Mouse (Mus musculus): ENCODE measurements around the gene Timp2. TPM values are rescaled to one million over a fixed set of nuclear protein-coding genes. Genes with fewer than 3 reads are reported as not detected.
A peak's percentile ranks its signal among the peaks of the same experiment; 100 is the strongest.

Gene Timp2
- total RNA-seq, 2 experiments from 2014 or later, result 333 to 340 TPM

DNA sequence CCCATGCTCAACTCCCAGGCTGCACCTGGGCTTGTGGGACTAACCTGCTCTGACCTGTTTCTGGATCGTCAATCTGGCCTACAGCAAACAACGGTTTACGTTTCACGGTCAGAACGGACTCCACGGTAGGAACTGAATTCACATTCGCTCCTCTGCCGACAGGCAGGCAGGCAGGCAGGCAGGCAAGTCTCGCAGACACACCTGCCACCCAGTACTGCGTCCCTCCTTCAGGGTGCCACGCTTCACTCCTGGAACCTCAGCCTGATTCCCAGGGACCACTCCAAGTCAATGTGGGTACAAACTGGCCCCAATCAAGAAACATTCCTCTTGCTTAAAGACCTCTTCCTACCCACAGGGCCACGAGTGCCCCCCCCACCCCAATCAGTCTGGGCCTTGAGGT, 7.6 kb downstream of the Timp2 start:
- intact Hi-C loops (cut with DNase I), result no loop called here
- no peak for DNase-seq (ENCODE audit: extremely low spot score in 1 of 2, low spot score in 2 of 2)

DNA sequence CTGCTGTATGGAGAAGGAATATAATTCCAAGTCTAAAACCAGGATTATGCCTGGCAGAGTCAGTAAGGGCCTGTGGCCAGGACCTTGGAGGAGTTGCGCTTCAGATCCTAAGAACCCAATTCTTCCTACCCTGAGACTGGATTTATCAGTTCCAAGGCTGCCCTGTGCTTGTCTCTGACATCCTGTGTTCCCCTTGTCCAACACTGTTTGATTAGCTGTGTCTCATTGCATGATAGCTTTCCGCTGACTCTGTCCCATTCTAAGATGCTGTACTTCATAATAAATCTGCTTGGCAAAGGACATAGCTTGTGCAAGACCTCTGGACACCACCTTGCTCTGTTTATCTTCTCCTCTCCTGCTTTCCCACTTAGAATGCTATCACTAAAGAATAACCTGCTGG, 8.1 kb downstream of the Timp2 start:
- intact Hi-C loops (cut with DNase I), result no loop called here
- DNase-seq (ENCODE audit: extremely low spot score in 1 of 2, low spot score in 2 of 2), result no peak

DNA sequence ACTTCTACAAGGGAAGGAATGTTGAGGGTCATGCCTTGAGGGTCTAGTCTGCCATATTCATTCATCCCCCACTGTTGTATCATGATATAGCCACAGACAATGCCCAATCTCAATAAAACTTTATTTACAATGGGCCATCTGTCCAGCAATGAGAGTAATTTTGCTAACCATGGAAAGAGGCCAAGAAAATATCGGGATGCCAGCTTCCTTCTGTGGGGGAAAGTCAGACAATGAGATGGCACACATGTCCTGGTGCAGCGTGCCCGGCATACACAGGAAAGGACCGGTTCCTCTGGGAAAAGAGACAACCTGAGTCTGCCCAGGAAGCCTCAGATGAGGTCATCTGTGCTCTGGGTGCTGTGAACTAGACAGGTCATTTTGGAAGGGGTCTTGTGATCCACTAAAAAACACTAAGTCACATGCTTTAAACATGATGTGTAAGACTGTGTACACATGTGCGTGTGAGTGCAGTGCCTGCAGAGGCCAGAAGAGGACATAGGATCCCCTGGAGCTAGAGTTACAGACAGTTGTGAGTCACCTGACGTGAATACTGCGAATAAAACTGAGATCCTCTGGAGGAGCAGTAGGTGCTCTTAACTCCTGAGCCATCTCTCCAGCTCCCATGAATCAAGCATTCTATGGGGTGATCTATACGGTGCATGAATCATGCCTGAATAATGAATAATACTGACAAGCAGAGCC, 9.0 kb downstream of the Timp2 start:
- DNase-seq (ENCODE audit: extremely low spot score in 1 of 2, low spot score in 2 of 2), result no peak
- intact Hi-C loops (cut with DNase I), result no loop called here

DNA sequence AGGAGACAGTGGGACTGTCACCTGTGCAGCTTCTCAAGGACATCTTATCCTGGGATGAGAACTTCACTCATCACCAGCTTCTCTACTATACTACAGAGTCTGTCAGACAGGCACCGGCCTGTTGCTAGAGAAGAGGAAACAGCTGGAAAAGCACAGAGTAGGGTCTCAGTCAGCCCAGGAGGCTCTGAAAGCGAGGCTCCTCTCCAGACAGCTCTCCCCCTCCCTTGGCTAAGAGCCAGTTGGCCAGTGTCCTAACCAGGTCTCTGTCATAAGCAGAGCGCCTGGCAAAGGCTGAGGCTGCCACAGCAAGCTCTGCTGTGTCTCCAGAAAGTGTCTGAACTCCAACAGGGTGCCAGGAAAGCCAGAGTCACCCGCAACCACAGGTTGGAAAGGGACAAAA, 9.8 kb downstream of the Timp2 start:
- DNase-seq (ENCODE audit: extremely low spot score in 1 of 2, low spot score in 2 of 2), result peak in 1 of 2 experiments; percentile 85
- intact Hi-C loops (cut with DNase I), result no loop called here

DNA sequence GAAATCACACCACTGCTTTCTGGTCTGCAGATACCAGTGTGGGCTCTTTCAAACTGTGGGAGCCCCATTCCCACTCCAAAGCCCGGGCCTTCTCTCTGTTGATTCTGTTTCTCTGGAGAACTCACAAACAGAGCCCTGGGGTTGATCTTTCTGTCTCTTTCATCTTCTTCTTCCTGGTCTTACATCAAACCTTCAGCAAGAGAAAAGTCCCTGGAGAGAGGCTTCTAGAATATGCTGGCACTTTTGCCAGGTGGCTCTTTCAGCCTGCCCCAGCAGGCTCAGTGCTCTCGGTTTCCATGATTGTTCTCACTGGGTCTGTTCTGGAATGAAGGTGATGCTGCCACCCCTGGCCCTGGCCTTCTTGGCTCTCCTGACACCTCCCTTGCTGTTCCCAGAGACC, 11.9 kb downstream of the Timp2 start:
- intact Hi-C loops (cut with DNase I), result no loop called here
- no peak for DNase-seq (ENCODE audit: extremely low spot score in 1 of 2, low spot score in 2 of 2)

DNA sequence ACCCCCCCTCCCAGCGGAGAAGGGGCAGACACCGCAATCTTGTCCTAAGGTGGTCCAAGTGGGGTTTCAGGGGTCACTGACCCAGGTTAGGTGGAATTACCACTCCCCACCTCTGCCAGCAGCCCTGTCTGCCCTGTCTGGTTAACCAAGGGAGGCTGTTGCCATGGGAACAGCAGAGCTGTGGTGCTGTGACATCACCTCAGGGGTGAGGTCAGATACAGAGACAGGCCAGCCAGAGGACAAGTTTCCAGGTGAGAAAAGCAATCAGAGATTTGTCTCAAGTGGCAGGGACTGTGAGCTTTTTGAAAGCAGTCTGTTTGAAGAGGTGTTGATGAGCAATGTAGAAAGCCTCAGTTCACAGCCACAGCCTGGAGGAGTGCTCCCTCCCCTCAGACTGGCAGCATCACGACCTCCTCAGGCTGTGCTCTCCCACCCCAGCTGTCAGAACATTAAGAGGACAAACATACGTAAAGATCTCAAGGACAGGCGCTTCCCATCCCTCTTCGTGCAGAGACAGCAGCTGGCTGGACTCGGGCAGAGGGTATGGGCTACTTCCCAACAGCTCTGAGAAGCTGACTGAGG, 13.0 kb downstream of the Timp2 start, which contains the start of gene Cep295nl:
Gene Cep295nl, minus strand, starts transcription at position 101 of the 582 bp plus-strand sequence.
- DNase-seq (ENCODE audit: extremely low spot score in 1 of 2, low spot score in 2 of 2), result no peak
- intact Hi-C loops (cut with DNase I), result no loop called here

DNA sequence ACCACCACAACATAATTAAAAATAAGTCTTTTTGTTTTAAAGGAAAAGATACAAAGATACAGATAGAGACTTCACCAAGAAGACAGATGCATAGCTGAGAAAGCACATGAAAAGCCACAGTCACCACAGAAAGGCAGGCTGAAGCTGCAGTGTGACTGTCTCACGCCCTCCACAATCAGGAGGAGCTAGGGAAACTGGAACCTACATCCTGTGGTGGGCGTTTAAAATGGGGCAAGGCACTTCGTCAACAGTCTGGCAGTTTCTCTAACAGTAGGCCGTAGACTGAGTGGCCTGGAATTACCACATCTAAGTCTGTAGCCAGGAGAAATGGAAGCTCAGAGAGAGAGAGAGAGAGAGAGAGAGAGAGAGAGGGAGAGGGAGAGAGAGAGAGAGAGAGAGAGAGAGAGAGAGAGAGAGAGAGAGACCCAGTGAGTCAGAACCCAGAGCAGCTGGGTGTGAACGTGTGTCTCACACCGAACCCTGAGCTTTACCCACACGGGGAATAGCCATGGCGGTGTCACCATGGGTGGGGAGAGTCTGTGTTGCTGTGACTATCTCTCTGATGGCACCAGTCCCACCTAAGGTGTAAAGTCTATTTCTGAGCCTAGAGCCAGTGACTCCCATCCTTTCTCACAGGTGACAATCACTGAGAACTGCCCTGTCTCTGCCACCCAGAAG, 17.9 kb downstream of the Timp2 start:
- intact Hi-C loops (cut with DNase I), result no loop called here
- no peak for DNase-seq (ENCODE audit: extremely low spot score in 1 of 2, low spot score in 2 of 2)

DNA sequence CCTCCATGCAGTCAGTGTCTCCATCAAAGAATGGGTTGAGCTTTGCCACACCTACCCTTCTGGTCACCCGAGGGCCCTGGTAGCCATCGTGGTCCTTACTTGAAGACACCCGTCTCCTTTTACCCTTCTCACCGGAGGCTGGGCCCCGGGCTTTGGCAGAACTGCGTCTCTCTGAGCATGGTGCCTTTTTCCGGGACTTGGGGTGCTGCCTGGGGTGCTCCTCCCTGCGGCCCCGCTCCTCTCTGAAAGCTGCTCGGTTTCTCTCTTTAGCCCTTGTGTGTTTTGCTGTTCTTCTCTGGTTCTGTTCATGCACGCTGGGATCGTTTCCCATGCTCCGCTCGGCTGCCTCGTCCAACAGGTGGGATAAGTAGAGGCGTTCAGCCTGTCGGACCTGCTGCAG, 22.1 kb downstream of the Timp2 start:
- intact Hi-C loops (cut with DNase I), result no loop called here

DNA sequence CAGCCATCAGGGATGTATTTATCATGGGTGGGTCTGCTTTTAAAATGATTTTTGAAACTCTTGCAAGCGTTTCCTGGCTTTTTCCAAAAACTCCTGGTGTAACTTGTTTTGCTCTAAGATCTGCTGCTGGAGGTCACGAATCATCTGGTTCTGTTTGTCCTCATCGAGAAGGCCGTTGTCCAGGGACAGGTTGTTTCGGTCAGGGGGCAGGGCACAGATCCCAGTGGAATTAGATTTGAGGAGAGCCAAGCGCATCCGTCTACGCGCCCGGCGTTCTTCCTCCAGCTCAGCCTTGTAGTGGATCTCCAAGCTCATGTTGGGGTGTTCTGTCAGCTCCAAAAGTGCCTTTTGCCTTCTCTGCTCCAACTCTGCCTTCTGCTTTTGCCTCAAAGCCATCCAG, 23.2 kb downstream of the Timp2 start:
- DNase-seq (ENCODE audit: extremely low spot score in 1 of 2, low spot score in 2 of 2), result no peak
- intact Hi-C loops (cut with DNase I), result no loop called here

More for the DNA sequence above, 22.1 kb downstream of the Timp2 start:
- DNase-seq (ENCODE audit: extremely low spot score in 1 of 2, low spot score in 2 of 2), result no peak

DNA sequence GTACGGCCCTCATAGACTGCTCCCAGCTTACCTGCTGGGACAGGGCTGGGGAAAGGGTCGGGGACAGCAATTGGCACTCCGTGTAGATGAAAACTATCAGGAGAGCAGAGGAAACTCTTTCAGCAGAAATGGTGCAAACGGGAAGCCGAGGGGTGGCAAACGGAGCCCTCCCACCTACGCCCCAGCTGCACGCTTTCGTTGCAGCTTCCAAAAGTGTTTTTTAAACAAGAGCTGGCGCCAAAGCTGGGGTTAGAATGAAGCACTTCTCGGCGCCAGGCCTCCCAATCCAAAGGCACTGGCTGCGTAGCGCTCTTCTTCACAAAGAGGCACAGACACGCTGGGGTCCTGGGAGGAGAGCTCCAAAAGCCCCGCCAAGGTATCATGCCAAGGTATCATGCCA, 24.8 kb downstream of the Timp2 start:
- intact Hi-C loops (cut with DNase I), result no loop called here
- no peak for DNase-seq (ENCODE audit: extremely low spot score in 1 of 2, low spot score in 2 of 2)

DNA sequence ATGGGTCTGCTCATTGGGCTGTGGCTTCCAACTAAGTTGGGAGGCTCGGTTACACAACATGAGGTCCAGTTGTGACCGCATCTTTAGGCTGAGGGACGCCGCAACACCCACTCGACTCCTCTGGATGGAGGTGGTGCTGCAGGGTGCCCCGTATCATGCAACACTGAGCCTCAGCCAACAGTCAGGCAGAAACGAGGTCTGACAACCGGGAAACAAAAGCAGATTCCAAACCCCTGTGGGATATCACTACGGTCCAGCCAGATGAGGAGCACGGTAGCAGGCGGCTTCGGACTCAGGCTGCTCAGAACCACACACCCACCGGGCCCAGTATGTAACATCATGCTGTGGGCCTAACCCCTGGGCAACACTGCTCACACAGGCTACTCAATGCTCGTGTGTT, 25.2 kb downstream of the Timp2 start:
- DNase-seq (ENCODE audit: extremely low spot score in 1 of 2, low spot score in 2 of 2), result no peak
- intact Hi-C loops (cut with DNase I), result no loop called here

DNA sequence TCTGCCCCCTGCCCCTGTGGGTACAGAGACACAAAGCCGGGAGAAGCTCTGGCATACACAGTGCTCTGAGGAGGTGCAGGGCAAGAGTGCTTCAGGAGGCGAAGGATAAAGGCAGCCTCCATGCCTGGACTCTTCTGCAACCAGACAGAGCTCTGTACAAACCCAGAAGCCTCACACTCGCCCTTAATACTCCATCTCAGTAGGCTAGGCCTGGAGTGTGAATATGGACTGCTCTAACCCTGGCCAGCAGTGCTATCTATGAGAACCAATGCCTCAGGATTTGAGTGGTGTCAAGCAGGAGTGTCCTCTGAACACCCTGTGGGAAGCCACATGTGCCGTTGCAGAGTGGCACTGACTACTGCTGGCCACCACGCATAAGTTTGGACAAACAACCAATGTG, 26.6 kb downstream of the Timp2 start:
- no peak for DNase-seq (ENCODE audit: extremely low spot score in 1 of 2, low spot score in 2 of 2)
- intact Hi-C loops (cut with DNase I), result no loop called here

DNA sequence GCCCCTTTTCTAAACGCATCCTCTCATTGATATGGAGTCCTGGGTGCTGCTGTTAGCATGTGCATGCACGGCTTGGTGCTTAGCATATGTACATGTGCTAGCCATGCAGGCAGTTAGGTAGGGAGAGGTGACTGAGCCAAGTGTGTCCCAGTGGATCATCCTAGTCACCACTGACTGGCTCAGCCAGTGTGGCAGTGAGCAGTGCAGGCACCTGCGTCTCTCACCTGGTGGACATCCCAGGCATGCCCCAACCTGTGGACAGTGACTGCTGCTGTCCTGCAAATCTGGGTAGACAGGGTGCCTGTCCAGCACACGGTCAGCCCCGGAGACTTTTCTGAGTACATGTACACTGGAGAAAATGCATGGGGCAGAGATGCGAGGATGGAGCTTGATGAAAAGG, 27.0 kb downstream of the Timp2 start:
- no peak for DNase-seq (ENCODE audit: extremely low spot score in 1 of 2, low spot score in 2 of 2)
- intact Hi-C loops (cut with DNase I), result no loop called here

DNA sequence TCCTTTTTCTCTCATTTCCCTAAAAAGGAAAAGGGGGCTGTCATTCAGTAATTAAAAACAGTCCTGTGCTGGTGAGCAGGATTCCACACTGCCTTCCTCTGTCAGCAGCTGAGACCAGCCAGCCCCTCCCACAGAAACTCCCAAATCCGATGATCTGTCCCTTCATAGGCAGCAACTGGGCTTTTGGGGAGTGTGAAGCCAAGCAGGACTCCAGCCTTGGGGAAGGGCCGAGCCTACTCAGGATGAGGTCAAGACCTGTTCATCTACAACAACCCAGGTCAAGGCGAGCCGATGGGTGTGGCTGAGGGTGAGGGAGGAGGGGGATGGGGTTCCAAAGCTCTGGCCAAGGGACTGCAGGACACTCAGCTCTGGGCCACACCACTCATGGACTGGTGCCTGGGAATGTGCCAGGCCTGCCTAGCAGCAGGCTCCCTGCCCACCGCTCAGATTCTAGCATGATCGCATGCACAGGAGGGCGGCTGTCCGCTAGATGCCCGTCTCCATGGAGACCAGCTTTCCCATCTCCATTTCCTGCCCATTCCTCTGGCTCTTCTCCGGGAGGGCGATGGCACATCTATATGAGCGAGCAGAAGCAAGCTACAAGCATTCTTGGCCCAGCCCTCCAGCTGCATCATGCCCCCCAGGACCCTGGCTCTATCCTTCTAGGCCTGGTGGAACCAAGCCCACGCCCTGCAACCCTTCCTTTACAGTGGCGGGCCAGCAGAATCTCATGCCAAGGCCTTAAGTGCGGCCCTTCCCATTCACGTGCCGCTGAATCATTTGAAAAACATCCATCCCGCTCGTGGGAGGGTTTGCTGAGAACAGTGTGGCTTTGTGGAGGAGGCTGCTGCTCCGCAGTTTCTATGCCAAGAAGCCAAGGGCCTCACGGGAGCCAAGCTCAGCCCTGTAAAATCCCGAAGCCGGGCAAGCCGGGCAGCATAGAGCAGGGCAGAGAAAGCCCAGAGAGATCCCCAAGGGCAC, 28.3 kb downstream of the Timp2 start:
- DNase-seq (ENCODE audit: extremely low spot score in 1 of 2, low spot score in 2 of 2), result peak; percentile 85 to 88
- intact Hi-C loops (cut with DNase I), result no loop called here

DNA sequence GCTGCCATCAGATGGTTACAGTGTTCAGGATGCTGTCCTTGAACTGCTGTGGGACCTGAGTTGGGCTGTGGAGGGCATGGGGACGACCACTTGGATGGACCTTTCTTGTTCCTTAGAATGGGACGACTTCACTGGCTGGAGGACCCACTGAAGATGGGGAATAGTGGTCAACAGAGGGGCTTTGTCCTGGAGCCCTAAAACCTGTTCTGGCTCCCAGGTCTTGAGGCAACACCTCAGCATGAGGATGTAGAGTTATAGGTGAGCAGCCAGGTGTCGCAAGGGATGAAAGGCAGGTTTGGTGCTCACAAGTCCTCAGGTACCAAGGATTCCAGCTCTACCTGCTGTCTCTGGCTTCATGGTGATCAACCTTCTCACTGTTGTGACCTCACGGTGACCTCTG, 29.0 kb downstream of the Timp2 start:
- DNase-seq (ENCODE audit: extremely low spot score in 1 of 2, low spot score in 2 of 2), result peak in 1 of 2 experiments; percentile 6
- intact Hi-C loops (cut with DNase I), result no loop called here

DNA sequence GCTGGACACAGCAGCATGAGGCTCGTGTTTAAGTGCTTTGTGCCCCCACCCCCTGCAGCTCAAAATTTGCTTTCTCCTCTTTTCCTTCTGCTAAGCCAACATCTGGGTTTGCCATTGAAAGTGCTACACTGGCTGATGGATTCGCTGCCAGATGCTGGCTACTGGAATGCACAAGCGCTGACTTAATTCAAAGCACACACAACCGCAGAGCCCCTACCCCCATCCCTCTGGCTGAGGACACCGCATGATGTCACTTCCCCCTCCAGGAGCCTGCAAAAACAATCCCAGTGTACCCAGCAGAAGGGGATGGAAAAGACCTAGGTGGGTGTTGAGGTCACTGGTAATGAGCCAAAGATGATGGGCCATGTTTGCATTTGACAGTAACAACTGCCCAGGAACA, 31.0 kb downstream of the Timp2 start:
- peak in 1 of 2 experiments; percentile 22 for DNase-seq (ENCODE audit: extremely low spot score in 1 of 2, low spot score in 2 of 2)
- intact Hi-C loops (cut with DNase I), result no loop called here

DNA sequence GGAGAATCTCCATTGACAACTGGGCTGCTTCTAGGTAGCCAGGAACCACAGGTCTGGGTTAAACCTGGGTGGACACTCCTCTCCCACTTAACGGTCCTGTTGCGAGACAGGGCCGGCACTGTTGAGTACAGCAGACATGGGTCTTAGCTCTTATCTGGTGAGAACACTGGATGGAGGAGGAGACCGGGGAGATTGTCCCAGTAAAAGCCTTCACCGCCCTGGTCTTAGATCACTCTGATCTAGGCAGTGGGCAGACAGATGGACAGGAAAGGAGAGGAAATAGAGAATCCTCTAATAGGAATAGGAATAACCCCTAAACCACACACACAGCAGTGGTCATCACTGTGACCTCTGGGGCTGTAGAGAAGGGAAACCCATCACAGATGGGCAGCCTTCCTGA, 31.6 kb downstream of the Timp2 start:
- intact Hi-C loops (cut with DNase I), result no loop called here
- DNase-seq (ENCODE audit: extremely low spot score in 1 of 2, low spot score in 2 of 2), result no peak

DNA sequence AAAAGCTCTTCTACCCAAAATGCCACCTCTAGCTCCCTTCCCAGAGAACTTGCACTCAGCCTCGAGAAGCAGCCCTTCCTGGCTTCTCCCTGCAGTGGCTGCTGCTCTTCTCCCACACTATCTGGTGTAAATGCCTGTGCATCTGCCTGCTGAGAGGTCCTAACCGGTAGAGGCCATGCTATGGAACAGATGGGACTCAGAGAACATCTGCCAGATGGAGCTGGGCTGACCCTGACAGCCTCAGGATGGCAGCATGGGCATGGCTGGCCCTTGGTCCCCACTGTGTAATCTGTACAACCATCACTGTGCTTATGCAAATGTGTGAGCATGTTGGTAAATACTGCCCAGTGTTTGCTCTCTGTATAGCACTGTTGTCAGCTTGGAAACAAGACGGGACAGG, 32.9 kb downstream of the Timp2 start:
- intact Hi-C loops (cut with DNase I), result no loop called here
- peak in 1 of 2 experiments; percentile 21 for DNase-seq (ENCODE audit: extremely low spot score in 1 of 2, low spot score in 2 of 2)

DNA sequence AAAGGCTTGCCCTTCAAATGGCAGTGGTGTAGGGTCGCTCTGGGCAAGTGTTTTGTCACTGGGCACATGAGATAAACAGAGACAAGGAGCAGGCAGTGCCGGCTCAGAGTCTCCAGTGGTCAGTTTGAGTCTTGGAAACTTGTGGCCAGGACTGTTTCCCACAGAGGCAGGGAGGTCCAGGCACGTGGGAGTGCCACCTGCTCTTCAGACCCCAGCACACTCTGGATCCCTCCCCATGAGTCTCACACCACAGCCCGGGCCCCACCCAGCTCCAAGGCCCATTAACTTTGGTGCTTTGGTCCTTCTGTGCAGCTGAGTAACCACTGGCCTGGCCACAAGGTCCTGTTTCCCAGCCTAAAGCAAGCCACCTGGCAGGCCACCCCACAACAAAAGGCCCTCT, 33.6 kb downstream of the Timp2 start:
- intact Hi-C loops (cut with DNase I), result no loop called here

More for the DNA sequence above, 33.6 kb downstream of the Timp2 start:
- peak in 1 of 2 experiments; percentile 18 for DNase-seq (ENCODE audit: extremely low spot score in 1 of 2, low spot score in 2 of 2)

All from left cerebral cortex, postnatal 10 days (tissue).